Comparison of ENCODE assay signal across 32 mouse cellular contexts in genomic region chr7:123684762-123685161, GRCm38 (mm10).
"Had no signal": no experiment of that assay in that cellular context is flagged by ENCODE, and none has a peak within 500 bp of the region (broad histone marks: within the 10 kb centered on the region; RNA-seq: fewer than 3 reads in every experiment).

No protein-coding gene starts in this region.

- H3K27me3 ChIP-seq: heart, embryonic 12.5 days; heart, embryonic 13.5 days; heart, embryonic 15.5 days; hindbrain, embryonic 12.5 days; hindbrain, embryonic 13.5 days; hindbrain, embryonic 15.5 days; kidney, embryonic 15.5 days had no signal

- H3K36me3 ChIP-seq: heart, embryonic 10.5 days; heart, embryonic 12.5 days; heart, embryonic 13.5 days; heart, embryonic 15.5 days; hindbrain, embryonic 10.5 days; hindbrain, embryonic 12.5 days; hindbrain, embryonic 13.5 days; hindbrain, embryonic 15.5 days; kidney, embryonic 15.5 days had no signal

- H3K9ac ChIP-seq: heart, embryonic 12.5 days; heart, embryonic 13.5 days; heart, embryonic 15.5 days; hindbrain, embryonic 12.5 days; hindbrain, embryonic 13.5 days; hindbrain, embryonic 14.5 days; hindbrain, embryonic 15.5 days; kidney, embryonic 15.5 days had no signal

- H3K9me3 ChIP-seq: heart, embryonic 10.5 days; heart, embryonic 12.5 days; heart, embryonic 13.5 days; heart, embryonic 15.5 days; hindbrain, embryonic 10.5 days; hindbrain, embryonic 12.5 days; hindbrain, embryonic 13.5 days; hindbrain, embryonic 15.5 days; kidney, embryonic 15.5 days had no signal

- H3K27ac ChIP-seq: heart, embryonic 10.5 days; heart, embryonic 13.5 days; heart, embryonic 15.5 days; hindbrain, embryonic 10.5 days; hindbrain, embryonic 12.5 days; hindbrain, embryonic 13.5 days; hindbrain, embryonic 14.5 days; hindbrain, embryonic 15.5 days; hindbrain, postnatal 0 days; kidney, embryonic 15.5 days; kidney, postnatal 0 days; layer of hippocampus, adult 2 months; left cerebral cortex, adult 2 months had no signal

- H3K4me1 ChIP-seq: heart, embryonic 10.5 days; heart, embryonic 12.5 days; heart, embryonic 13.5 days; heart, embryonic 15.5 days; hindbrain, embryonic 10.5 days; hindbrain, embryonic 12.5 days; hindbrain, embryonic 13.5 days; hindbrain, embryonic 15.5 days; kidney, embryonic 15.5 days had no signal

- DNase-seq: heart, postnatal 10 days; heart, postnatal 14 days; heart, postnatal 36 days; heart, postnatal 4 days; kidney, adult 11 months; kidney, adult 18-20 months; kidney, adult 2 months; kidney, adult 8-10 months; kidney, adult 9 months; kidney, postnatal 10 days; kidney, postnatal 25 days; kidney, postnatal 36 days; kidney, postnatal 4 days; layer of hippocampus, adult 9-11 months; layer of hippocampus, postnatal 36 days had no signal

- ATAC-seq: hindbrain, embryonic 16.5 days; hindbrain, postnatal 0 days; inflammation-experienced regulatory T-cells, adult 6 months had no signal

- H3K4me3 ChIP-seq: heart, embryonic 10.5 days; heart, embryonic 12.5 days; heart, embryonic 13.5 days; heart, embryonic 15.5 days; hindbrain, embryonic 10.5 days; hindbrain, embryonic 12.5 days; hindbrain, embryonic 13.5 days; hindbrain, embryonic 15.5 days; kidney, embryonic 15.5 days; layer of hippocampus, adult 2 months; left cerebral cortex, adult 2 months had no signal

- H3K4me2 ChIP-seq: heart, embryonic 11.5 days; heart, embryonic 12.5 days; heart, embryonic 13.5 days; heart, embryonic 15.5 days; hindbrain, embryonic 12.5 days; hindbrain, embryonic 13.5 days; hindbrain, embryonic 14.5 days; hindbrain, embryonic 15.5 days; kidney, embryonic 15.5 days had no signal
